In genomic region chr9:119130692-119131091, GRCm38 (mm10) we compare ENCODE assay signal across 1 mouse cellular context.
A peak's percentile ranks its signal among the peaks of the same experiment; 100 is the strongest.
TF ChIP-seq lines count a peak whose summit lies in the region.

No protein-coding gene starts in this region.

TF ChIP-seq in MEL, 35 proteins besides CTCF, POLR2A, EP300 and RAD21:
- 0 out of 2 replicates have a peak, but pooled peaks have one; percentile 18 for TF ChIP-seq GATA1 (IDR thresholded peaks at IDR 0.05; ENCODE audit: low read depth, low read length)
- TF ChIP-seq SMC3 (IDR thresholded peaks at IDR 0.05; ENCODE audit: low read depth, low read length): no peak
- 0 out of 2 replicates have a peak, but pooled peaks have one; percentile 9 for TF ChIP-seq TCF12 (IDR thresholded peaks at IDR 0.05; ENCODE audit: low read depth, low read length)
TF ChIP-seq in MEL: peak in this region for 2.
